Mouse (Mus musculus) myocyte (in vitro differentiated cells): ENCODE measurements around the gene 4930426L09Rik. TPM values are rescaled to one million over a fixed set of nuclear protein-coding genes. Genes with fewer than 3 reads are reported as not detected.

Source experiments
- H3K27me3 ChIP-seq: one replicate; pipeline ENCODE4 v1.6.1; 2011; ENCODE audit not compliant: control insufficient read depth, insufficient read depth, insufficient read length
- H3K36me3 ChIP-seq: one replicate; pipeline ENCODE4 v1.6.1; 2011; ENCODE audit not compliant: control insufficient read depth, insufficient read depth
- H3K4me2 ChIP-seq: one replicate; pipeline ENCODE4 v1.6.1; 2011; ENCODE audit warnings: low read depth, control low read depth
- H3K4me3 ChIP-seq: one replicate; pipeline ENCODE4 v1.5.1; 2011; ENCODE audit warnings: mild to moderate bottlenecking, control low read depth, moderate library complexity
- H3K79me2 ChIP-seq: one replicate; pipeline ENCODE4 v1.6.1; 2011; ENCODE audit not compliant: control insufficient read depth, insufficient read depth
- H3ac ChIP-seq: one replicate; pipeline ENCODE4 v1.6.1; 2011; ENCODE audit not compliant: control insufficient read depth, insufficient read length
- CEBPB ChIP-seq: IDR thresholded peaks from 2 replicates; pipeline ENCODE4 v1.6.1; 2011; ENCODE audit warnings: mild to moderate bottlenecking, moderate library complexity; ENCODE audit not compliant: poor library complexity, insufficient read depth, severe bottlenecking
- E2F4 ChIP-seq: IDR thresholded peaks from one replicate; pipeline ENCODE4 v1.6.1; 2011; ENCODE audit warnings: mild to moderate bottlenecking, control low read depth, moderate library complexity; ENCODE audit not compliant: insufficient read depth
- MAX ChIP-seq: IDR thresholded peaks from one replicate; pipeline ENCODE4 v1.6.1; 2011; ENCODE audit warnings: low read depth, mild to moderate bottlenecking, control low read depth
- MYOD1 ChIP-seq, 3 experiments: IDR thresholded peaks; one replicate each; pipeline ENCODE4 v1.6.1; 2011; ENCODE audit warnings: control low read depth in 2 of 3, low read depth in 2 of 3, mild to moderate bottlenecking in 2 of 3, moderate library complexity in 1 of 3; ENCODE audit not compliant: insufficient read length in 2 of 3, control insufficient read depth in 1 of 3
- MYOG ChIP-seq, 3 experiments: IDR thresholded peaks; one replicate each; pipeline ENCODE4 v1.6.1; 2011; ENCODE audit warnings: control low read depth in 2 of 3, low read depth in 2 of 3, mild to moderate bottlenecking in 2 of 3; ENCODE audit not compliant: insufficient read length in 2 of 3, control insufficient read depth in 1 of 3, insufficient read depth in 1 of 3
- POLR2A ChIP-seq: IDR thresholded peaks from one replicate; pipeline ENCODE4 v1.6.1; 2011; ENCODE audit warnings: low read depth, mild to moderate bottlenecking, control low read depth, moderate library complexity; ENCODE audit not compliant: insufficient read length
- POLR2AphosphoS2 ChIP-seq: IDR thresholded peaks from one replicate; pipeline ENCODE4 v1.6.1; 2011; ENCODE audit warnings: low read depth, control low read depth; ENCODE audit not compliant: insufficient read length
- REST ChIP-seq: IDR thresholded peaks from one replicate; pipeline ENCODE4 v1.6.1; 2011; ENCODE audit warnings: mild to moderate bottlenecking, control low read depth, moderate library complexity; ENCODE audit not compliant: insufficient read depth, insufficient read length
- SRF ChIP-seq: IDR thresholded peaks from one replicate; pipeline ENCODE4 v1.6.1; 2011; ENCODE audit warnings: low read depth; ENCODE audit not compliant: control insufficient read depth, insufficient read length
- TCF12 ChIP-seq: IDR thresholded peaks from one replicate; pipeline ENCODE4 v1.6.1; 2011; ENCODE audit warnings: mild to moderate bottlenecking, control low read depth; ENCODE audit not compliant: poor library complexity, insufficient read depth, severe bottlenecking
- TCF3 ChIP-seq: IDR thresholded peaks from one replicate; pipeline ENCODE4 v1.6.1; 2011; ENCODE audit warnings: low read depth, control low read depth; ENCODE audit not compliant: insufficient read length
- USF1 ChIP-seq: IDR thresholded peaks from one replicate; pipeline ENCODE4 v1.6.1; 2011; ENCODE audit warnings: low read depth, mild to moderate bottlenecking, control low read depth, moderate library complexity
- polyA plus RNA-seq: library from polyadenylated mRNA; unstranded; fragments of >200 nt; fragmentation: generic; extraction: Trizol; gene quantifications from one replicate; pipeline ENCODE4 v1.2.1, GENCODE M21; 2012; ENCODE audit warnings: missing spikeins

4930426L09Rik gene
- polyA plus RNA-seq, 1 experiment: 0.35 TPM

DNA sequence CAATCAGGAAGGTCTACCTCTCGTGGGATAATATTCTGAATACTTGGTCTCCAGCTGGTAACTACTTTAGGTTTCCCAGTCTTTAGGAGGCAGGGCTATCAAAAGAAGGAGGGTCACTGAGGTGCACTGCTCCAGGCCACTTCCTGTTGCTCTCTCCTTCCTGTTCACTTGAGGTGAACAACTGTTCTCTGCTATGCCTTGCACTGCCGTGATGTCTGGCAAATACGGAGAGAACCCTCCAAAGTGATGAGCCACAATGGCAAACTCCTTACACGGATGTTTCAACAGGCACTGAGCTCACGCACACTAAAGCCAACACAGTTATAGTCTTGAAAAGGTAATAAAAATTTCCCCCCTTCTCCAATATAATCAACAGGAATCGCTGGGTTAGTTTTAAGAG, 15.6 kb upstream of the 4930426L09Rik start:
- Histone ChIP-seq H3K27me3 (no peaks in the 10 kb centered on the region), H3K4me3 (no peak overlapping the region), H3ac (no peak overlapping the region), H3K4me2 (no peak overlapping the region), H3K36me3 (no peaks in the 10 kb centered on the region), H3K79me2 (peaks cover 54% of the 10 kb centered on the region)
- TF ChIP-seq E2F4 (no peak), POLR2A (no peak), TCF12 (no peak), USF1 (no peak), CEBPB (no peak), MYOD1 (IDR thresholded peaks at IDR 0.05; ENCODE audit: control insufficient read depth in 1 of 3, insufficient read length in 2 of 3, low read depth in 2 of 3) (no peak), MYOG (IDR thresholded peaks at IDR 0.05; ENCODE audit: control insufficient read depth in 1 of 3, insufficient read depth in 1 of 3, insufficient read length in 2 of 3, low read depth in 2 of 3) (no peak), MAX (no peak), POLR2AphosphoS2 (no peak), REST (no peak), TCF3 (no peak)

DNA sequence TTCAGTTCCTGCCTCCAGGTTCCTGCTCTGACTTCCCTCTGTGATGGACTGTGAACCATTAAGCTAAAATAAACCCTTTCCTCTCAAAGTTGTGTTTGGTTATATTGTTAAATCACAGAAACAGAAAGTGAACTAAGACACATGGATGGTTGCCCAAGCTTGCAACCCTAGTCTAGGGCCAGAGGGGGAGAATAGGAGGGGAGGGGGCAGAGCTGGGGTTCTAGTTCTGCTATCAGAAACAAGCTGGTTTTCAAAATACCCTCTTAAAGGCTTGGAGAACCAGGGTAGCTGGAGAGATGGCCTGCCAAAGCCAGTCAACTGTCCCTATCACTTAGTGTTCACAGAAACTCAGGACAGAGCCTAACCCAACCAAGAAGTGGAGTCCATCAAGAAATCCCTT, 14.6 kb upstream of the 4930426L09Rik start:
- H3K27me3 ChIP-seq: no peaks in the 10 kb centered on the region
- TF ChIP-seq MAX (no peak), SRF (no peak), E2F4 (no peak), MYOD1 (IDR thresholded peaks at IDR 0.05; ENCODE audit: control insufficient read depth in 1 of 3, insufficient read length in 2 of 3, low read depth in 2 of 3) (no peak), CEBPB (no peak), TCF12 (no peak), POLR2AphosphoS2 (no peak), POLR2A (no peak)
- peaks cover 55% of the 10 kb centered on the region for H3K79me2 ChIP-seq
- no peak overlapping the region for H3K4me3 ChIP-seq
- H3K36me3 ChIP-seq: no peaks in the 10 kb centered on the region
- no peak overlapping the region for H3ac ChIP-seq
- no peak overlapping the region for H3K4me2 ChIP-seq

DNA sequence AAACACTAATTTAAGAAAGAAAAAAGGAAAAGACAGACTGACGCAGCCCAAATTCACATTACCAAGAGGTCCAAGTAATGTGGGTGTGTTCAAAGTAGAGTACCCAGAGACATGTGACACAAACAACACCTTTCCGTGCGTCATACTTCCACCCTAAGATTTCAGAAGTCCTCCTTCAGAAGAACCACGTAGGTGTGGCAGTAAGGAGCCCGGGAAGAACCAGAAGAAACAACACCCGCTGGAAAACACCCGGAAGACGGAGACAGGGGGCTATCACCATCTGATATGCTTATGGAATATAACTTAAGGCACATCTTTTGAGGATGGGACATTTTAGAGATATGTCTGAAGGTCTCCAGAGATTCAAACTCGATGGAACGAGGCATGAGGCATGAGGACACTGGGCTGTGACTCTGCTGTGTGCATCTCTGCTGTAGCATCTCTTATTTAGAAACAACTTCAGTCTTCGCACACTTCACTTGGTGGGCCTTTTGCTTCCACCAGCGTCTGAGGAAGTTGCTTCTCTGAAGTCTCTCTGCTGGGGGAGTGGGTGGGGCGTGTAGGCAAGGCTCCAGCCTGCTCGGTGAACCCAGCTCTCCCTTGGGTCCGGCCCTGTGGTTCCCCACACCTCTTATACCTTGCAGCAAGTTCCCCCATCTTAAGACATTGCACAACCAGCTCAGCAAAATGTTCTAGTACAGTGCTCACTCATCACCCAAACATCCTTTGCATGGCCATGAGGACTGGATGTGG, 13.9 kb upstream of the 4930426L09Rik start:
- Histone ChIP-seq H3ac (no peak overlapping the region), H3K4me3 (no peak overlapping the region), H3K27me3 (no peaks in the 10 kb centered on the region), H3K4me2 (no peak overlapping the region), H3K79me2 (peaks cover 58% of the 10 kb centered on the region), H3K36me3 (no peaks in the 10 kb centered on the region)
- no peak for TF ChIP-seq CEBPB

DNA sequence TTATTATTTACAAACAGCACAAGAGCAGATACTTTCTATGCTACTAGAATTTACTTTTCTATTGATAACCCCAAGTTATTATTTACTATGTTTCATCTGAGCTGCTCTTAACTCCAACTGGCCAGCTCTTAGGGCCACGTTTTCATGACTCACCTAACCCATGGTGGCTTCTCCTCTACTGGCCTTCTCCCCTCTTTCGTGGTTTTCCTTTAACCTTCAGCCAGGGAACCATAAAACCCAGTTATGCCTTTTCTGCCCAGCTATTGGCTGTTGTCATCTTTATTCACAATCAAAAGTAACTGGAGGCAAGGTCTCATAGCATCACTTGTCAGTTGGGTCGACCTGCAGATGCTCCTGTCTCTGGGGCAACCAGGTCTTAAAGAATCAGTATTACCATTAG, 12.6 kb upstream of the 4930426L09Rik start:
- Histone ChIP-seq H3K4me3 (no peak overlapping the region), H3K79me2 (peaks cover 59% of the 10 kb centered on the region), H3K27me3 (no peaks in the 10 kb centered on the region), H3ac (no peak overlapping the region), H3K4me2 (no peak overlapping the region), H3K36me3 (no peaks in the 10 kb centered on the region)
- TF ChIP-seq POLR2A (no peak), MYOD1 (IDR thresholded peaks at IDR 0.05; ENCODE audit: control insufficient read depth in 1 of 3, insufficient read length in 2 of 3, low read depth in 2 of 3) (no peak), POLR2AphosphoS2 (no peak), MYOG (IDR thresholded peaks at IDR 0.05; ENCODE audit: control insufficient read depth in 1 of 3, insufficient read depth in 1 of 3, insufficient read length in 2 of 3, low read depth in 2 of 3) (no peak), USF1 (no peak), MAX (no peak), TCF12 (no peak), E2F4 (no peak), CEBPB (no peak), SRF (no peak), TCF3 (no peak), REST (no peak)

DNA sequence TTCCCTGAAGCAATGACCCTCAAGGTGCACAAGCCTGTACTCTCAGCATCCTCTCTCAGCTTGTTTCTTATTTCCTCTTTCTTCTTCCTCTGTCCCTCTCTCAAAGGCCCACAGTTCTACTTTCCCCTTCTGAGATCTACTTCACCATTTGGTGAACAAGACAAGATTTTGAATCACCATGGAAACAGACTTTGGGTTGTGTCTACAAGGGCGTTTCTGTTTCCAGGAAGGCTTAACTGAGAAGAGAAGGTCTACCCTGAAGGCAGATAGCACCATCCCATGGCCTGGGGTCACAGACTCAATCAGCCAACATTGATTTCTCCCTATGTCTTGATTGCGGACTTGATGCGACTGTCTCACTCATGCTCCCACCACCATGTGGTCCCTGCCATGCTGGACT, 9.3 kb upstream of the 4930426L09Rik start:
- Histone ChIP-seq H3K4me3 (no peak overlapping the region), H3K79me2 (peaks cover 66% of the 10 kb centered on the region), H3ac (no peak overlapping the region), H3K27me3 (no peaks in the 10 kb centered on the region), H3K36me3 (no peaks in the 10 kb centered on the region), H3K4me2 (no peak overlapping the region)
- TF ChIP-seq E2F4 (no peak), MAX (no peak), POLR2A (no peak), CEBPB (no peak), REST (no peak), POLR2AphosphoS2 (no peak), USF1 (no peak), MYOD1 (IDR thresholded peaks at IDR 0.05; ENCODE audit: control insufficient read depth in 1 of 3, insufficient read length in 2 of 3, low read depth in 2 of 3) (no peak), MYOG (IDR thresholded peaks at IDR 0.05; ENCODE audit: control insufficient read depth in 1 of 3, insufficient read depth in 1 of 3, insufficient read length in 2 of 3, low read depth in 2 of 3) (no peak), SRF (no peak), TCF12 (no peak), TCF3 (no peak)
